Mouse (Mus musculus): ENCODE measurements around the gene Tln1.

Tln1 gene

DNA sequence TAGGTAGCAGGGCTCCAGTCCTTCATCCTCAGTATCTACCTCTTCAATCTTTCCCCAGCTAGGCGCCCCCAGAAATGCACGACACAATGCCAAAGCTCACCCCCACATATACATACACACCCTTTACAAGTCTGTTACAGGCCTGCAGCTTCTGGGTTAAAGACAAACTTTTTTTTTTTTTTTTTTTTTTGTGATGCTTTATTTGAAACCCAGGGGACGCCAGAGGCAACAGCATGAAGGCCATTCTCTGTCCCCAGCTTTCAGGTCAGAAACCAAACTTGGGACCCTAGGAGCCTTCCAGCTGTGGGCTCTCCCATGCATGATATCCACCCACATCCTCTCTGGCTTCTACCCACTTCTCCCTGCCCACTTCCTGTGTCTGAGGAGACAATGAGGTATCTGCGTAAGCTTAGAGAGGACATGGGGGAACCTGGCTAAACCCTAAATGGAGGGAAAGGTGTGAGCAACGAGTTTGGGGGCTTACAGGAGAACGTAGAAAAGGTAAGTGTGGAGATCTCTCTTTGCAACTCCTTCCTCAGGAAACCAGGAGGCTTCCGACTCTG is 80.5 kb downstream of the Tln1 start:
- in situ Hi-C loops (cut with MboI, MseI) = loop anchor here (5.0 to 10.0 kb wide), 2 partner anchors 40 to 447 kb away; partner anchors contain the start of genes Stoml2 (in 1 of the 2) and Tesk1 (in 1 of the 2)
